Mouse (Mus musculus): ENCODE measurements around the gene Pithd1. TPM values are rescaled to one million over a fixed set of nuclear protein-coding genes. Genes with fewer than 3 reads are reported as not detected.

The Pithd1 gene
- total RNA-seq, 2 experiments from 2014 or later, result 24.4 to 72.0 TPM

DNA sequence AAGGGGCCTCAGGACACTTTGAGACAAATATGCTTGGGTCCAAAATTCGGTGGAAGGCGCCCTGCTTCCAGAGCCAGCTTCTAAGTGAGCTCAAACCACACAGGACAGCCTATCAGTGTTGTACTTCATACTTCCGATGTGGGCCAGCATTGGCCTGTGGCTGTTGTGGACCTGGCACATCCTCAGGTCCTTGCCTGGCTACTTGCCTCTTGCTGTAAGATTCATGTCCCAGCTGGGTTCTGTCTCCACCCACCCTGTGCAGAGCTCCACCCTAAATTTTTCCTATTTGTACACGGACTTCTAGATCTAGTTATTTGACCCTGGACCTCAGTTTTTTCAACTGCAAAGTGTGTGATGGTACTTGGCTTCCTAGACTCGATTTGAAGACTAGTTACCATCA lies 51.6 kb downstream of the Pithd1 start:
- peak; percentile 64 for ATAC-seq (replicated peaks; ENCODE audit: low FRiP score, poor library complexity, severe bottlenecking)

DNA sequence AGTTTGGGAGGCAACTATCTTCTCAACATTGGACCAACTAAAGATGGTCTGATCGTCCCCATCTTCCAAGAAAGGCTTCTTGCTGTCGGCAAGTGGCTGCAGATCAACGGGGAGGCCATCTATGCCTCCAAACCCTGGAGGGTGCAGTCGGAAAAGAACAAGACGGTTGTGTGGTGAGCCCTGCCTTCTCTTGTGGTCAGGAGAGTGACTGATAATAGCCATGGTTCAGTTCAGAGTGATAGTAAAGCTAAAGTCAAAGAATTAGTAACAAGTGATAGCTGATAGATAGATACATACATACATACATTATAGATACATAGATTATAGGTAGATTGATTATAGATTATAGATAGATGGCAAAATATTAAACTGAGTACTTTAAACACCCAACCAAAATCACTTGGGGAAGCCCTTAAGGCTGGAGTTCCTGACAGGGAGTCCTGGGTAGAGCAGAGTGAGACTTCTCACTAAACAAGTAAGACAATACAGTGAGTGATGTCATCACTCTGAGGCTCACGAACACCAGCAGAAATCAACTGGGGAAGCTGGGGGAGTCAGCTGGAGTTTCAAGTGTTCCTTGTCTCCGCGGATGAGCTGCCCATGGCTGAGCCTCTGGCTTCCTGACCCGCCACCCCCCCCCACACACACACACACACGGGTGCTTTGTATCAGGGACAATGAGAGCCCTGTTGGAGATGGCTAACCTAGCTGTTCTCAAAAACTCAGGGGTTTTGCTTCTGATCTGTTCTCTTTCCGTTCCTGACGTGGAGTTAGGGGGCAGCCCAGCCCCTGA lies 52.2 kb downstream of the Pithd1 start:
- no peak for ATAC-seq (replicated peaks; ENCODE audit: low FRiP score, poor library complexity, severe bottlenecking)

DNA sequence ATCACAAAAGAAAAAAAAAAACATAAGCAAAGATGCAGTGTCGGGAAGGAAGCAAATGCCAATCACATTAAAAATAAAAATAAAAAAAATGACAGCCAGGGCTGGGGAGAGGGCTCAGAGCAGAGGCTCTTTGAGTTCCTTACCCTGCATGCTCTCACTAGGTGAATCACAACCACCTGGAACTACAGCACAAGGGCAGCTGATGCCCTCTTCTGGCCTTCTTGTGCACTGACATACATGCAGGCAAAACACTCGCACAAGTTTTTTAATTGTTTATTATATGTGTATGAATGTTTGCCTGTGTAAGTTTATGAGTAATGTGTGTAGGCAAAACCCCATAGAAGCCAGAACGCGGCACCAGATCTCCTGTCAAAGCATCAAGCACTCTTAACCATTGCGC lies 55.2 kb downstream of the Pithd1 start:
- ATAC-seq (replicated peaks; ENCODE audit: low FRiP score, poor library complexity, severe bottlenecking), result peak; percentile 60; the same call in 1 of the 2 replicates

DNA sequence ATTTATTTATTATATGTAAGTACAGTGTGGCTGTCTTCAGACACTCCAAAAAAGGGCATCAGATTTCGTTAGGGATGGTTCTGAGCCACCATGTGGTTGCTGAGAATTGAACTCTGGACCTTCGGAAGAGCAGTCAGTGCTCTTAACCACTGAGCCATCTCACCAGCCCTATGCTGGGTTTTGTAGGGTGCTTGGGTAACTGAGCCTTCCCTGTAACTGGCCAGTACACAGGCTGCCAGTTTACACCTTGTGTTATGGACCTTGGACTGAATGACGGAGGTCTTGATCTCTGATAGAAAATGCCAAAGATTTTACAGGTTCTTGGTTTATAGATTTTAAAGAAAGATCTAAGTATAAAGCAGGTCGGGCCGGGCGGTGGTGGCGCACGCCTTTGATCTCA lies 56.8 kb downstream of the Pithd1 start:
- no peak for ATAC-seq (replicated peaks; ENCODE audit: low FRiP score, poor library complexity, severe bottlenecking)

DNA sequence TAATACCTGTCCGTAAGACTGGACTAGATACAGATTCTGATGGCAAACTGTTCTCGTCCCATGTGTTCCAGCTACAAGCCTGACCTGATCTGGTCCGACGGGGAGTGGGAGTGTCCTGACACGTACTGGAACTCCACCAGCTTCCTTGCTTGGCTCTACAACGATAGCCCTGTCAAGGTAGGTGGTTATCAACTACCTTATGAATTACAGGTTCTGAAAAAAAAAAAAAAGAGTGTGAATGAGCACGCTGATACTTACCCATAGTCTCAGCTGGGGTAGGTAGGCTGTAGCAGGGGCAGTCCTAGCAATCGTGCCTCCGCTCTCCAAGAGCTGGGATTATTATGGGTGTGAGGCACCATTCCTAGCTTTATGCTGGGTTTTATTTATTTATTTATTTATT lies 57.2 kb downstream of the Pithd1 start:
- ATAC-seq (replicated peaks; ENCODE audit: low FRiP score, poor library complexity, severe bottlenecking), result no peak

DNA sequence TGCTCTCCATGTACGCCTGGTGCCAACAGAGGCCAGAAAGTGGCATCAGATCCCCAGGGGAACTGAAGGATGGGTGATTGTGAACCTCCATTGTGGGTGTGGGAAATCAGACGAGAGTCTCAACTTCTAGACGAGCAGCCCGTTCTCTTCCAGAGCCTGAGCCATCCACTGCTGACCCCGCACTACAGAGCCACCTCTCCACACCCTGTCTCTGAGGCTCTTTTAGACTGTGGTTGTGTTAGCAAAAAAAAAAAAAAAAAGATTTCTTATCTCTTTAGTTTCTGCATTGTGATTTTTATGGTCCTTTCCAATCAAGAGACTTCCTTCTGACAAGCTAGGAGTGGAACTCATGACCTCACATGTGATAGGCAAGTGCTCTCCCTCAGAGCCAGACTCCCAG lies 57.7 kb downstream of the Pithd1 start:
- ATAC-seq (replicated peaks; ENCODE audit: low FRiP score, poor library complexity, severe bottlenecking), result no peak

DNA sequence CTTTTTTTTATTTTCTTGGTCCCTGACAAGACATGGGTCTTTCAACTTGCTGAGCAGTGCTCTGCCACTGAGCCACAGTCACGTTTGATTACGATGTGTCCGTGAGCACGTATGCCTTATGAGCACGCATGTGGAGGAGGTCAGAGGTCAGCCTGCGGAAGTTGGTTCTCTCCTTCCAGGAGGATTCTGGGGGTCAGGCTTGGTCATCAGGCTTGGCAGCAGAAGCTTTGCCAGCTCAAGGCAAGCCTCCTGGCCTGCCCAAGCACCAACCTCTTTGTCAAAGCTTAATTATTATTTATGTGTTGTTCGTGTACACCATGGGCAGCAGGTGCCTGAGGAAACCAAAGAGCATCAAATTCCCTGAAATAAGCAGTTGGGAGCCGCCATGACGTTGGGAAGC lies 58.7 kb downstream of the Pithd1 start:
- no peak for ATAC-seq (replicated peaks; ENCODE audit: low FRiP score, poor library complexity, severe bottlenecking)

DNA sequence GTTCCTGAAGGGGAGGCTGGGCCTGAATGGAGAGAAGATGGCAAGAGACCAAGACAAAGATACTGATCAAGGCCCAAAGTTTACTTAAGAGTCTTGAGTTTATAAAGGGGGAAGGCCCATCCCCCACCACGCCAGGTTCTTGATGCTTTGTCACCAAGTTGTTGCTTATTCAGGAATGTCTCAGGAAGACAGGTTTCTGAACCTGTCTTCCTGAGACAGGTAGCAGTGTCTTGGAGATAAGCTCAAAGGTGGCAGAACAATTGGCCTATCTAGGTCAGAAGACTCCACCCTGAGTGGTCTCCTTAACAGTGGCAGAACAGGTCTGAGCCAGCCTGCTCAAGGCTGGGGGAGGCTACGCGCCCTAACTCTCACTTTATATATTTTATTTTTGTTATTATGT lies 60.2 kb downstream of the Pithd1 start:
- ATAC-seq (replicated peaks; ENCODE audit: low FRiP score, poor library complexity, severe bottlenecking), result no peak

DNA sequence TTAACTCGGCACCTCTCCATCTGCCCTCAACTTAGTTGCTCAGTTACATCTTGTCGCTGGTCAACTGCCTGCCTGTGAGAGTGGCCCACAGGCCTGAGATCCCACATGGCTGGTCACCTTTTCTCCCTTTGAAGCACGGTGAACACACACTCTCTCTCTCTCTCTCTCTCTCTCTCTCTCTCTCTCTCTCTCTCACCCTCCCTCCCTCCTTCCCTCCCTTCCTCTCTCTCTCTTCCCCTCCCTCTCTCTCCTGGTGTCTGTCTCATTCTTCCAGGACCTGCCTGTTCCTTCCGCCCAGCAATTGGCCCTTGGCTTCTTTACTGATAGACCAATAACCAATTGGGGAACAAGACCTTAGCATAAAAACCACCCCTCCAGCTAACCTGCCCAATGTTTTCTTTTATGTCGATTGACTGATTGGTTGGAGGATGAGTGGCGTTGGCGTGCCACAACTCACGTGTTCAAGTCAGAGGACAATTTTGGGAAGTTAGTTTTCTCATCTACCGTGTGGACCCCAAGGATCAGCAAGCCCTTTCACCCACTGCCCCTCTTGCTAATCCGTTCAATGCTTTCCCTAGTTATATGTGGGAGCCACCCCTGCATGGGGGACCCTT lies 60.8 kb downstream of the Pithd1 start:
- no peak for ATAC-seq (replicated peaks; ENCODE audit: low FRiP score, poor library complexity, severe bottlenecking)

Other genes with a start within 250 kb of the Pithd1 start
- gene Myom3, start 227.5 kb downstream of the Pithd1 start, total RNA-seq (2015; ENCODE audit: low replicate concordance), result not detected in 2 replicates
- gene Myom3, start 227.5 kb downstream of the Pithd1 start, total RNA-seq (2017; ENCODE audit: low replicate concordance), result 0.51 TPM in 1 of 2 replicates, not detected in the other
- gene Srsf10, start 131.5 kb downstream of the Pithd1 start, total RNA-seq (2015; ENCODE audit: low replicate concordance), result 116 and 151 TPM in 2 replicates
- gene Srsf10, start 131.5 kb downstream of the Pithd1 start, total RNA-seq (2017; ENCODE audit: low replicate concordance), result 176 and 297 TPM in 2 replicates
- gene Pnrc2, start 113.4 kb downstream of the Pithd1 start, total RNA-seq (2015; ENCODE audit: low replicate concordance), result 81.7 and 106 TPM in 2 replicates
- 106 and 135 TPM in 2 replicates for gene Pnrc2, start 113.4 kb downstream of the Pithd1 start, total RNA-seq (2017; ENCODE audit: low replicate concordance)
- gene Cnr2, start 91.9 kb downstream of the Pithd1 start, total RNA-seq (2015; ENCODE audit: low replicate concordance), result 2.9 and 5.2 TPM in 2 replicates
- gene Cnr2, start 91.9 kb downstream of the Pithd1 start, total RNA-seq (2017; ENCODE audit: low replicate concordance), result 3.6 and 4.1 TPM in 2 replicates
- 9.2 and 15.2 TPM in 2 replicates for gene Fuca1, start 66.5 kb downstream of the Pithd1 start, total RNA-seq (2015; ENCODE audit: low replicate concordance)
- gene Fuca1, start 66.5 kb downstream of the Pithd1 start, total RNA-seq (2017; ENCODE audit: low replicate concordance), result 29.4 and 31.6 TPM in 2 replicates
- gene Hmgcl, start 40.8 kb downstream of the Pithd1 start, total RNA-seq (2015; ENCODE audit: low replicate concordance), result 17.3 and 45.4 TPM in 2 replicates
- gene Hmgcl, start 40.8 kb downstream of the Pithd1 start, total RNA-seq (2017; ENCODE audit: low replicate concordance), result 15.6 and 15.8 TPM in 2 replicates
- gene Gale, start 23.5 kb downstream of the Pithd1 start, total RNA-seq (2015; ENCODE audit: low replicate concordance), result 2.3 and 7.9 TPM in 2 replicates
- 2.3 and 4.2 TPM in 2 replicates for gene Gale, start 23.5 kb downstream of the Pithd1 start, total RNA-seq (2017; ENCODE audit: low replicate concordance)
- 14.6 and 25.2 TPM in 2 replicates for gene Lypla2, start 14.6 kb downstream of the Pithd1 start, total RNA-seq (2015; ENCODE audit: low replicate concordance)
- gene Lypla2, start 14.6 kb downstream of the Pithd1 start, total RNA-seq (2017; ENCODE audit: low replicate concordance), result 4.5 and 6.1 TPM in 2 replicates
- 35.7 and 44.5 TPM in 2 replicates for gene Eloa, start 34.5 kb upstream of the Pithd1 start, total RNA-seq (2015; ENCODE audit: low replicate concordance)
- gene Eloa, start 34.5 kb upstream of the Pithd1 start, total RNA-seq (2017; ENCODE audit: low replicate concordance), result 40.0 and 53.8 TPM in 2 replicates
- 304 and 345 TPM in 2 replicates for gene Rpl11, start 66.2 kb upstream of the Pithd1 start, total RNA-seq (2015; ENCODE audit: low replicate concordance)
- 128 and 153 TPM in 2 replicates for gene Rpl11, start 66.2 kb upstream of the Pithd1 start, total RNA-seq (2017; ENCODE audit: low replicate concordance)
- not detected in 2 replicates for gene Id3, start 156.2 kb upstream of the Pithd1 start, total RNA-seq (2015; ENCODE audit: low replicate concordance)
- gene Id3, start 156.2 kb upstream of the Pithd1 start, total RNA-seq (2017; ENCODE audit: low replicate concordance), result not detected in 2 replicates
- gene E2f2, start 185.1 kb upstream of the Pithd1 start, total RNA-seq (2015; ENCODE audit: low replicate concordance), result 226 and 246 TPM in 2 replicates
- gene E2f2, start 185.1 kb upstream of the Pithd1 start, total RNA-seq (2017; ENCODE audit: low replicate concordance), result 344 and 364 TPM in 2 replicates
- 0.19 TPM in 1 of 2 replicates, not detected in the other for gene Asap3, start 219.1 kb upstream of the Pithd1 start, total RNA-seq (2015; ENCODE audit: low replicate concordance)
- 0.43 TPM in 1 of 2 replicates, not detected in the other for gene Asap3, start 219.1 kb upstream of the Pithd1 start, total RNA-seq (2017; ENCODE audit: low replicate concordance)

All from erythroblast, adult 5-6 weeks (primary cell).